Mouse (Mus musculus) CH12.LX (cell line): ENCODE measurements around the gene Scarb2. TPM values are rescaled to one million over a fixed set of nuclear protein-coding genes. Genes with fewer than 3 reads are reported as not detected.

Experiments
- DNase-seq: peaks from one replicate; pipeline ENCODE4 v3.0.0-alpha.2; 2013; ENCODE audit errors: extremely low read depth
- H3K27ac ChIP-seq: 2 replicates; pipeline ENCODE4 v1.5.1; 2012; ENCODE audit warnings: low read depth, mild to moderate bottlenecking, control low read depth, moderate library complexity; ENCODE audit not compliant: insufficient read depth
- H3K27me3 ChIP-seq: replicated peaks from 2 replicates; pipeline ENCODE3; 2012; ENCODE audit warnings: inconsistent platforms
- H3K36me3 ChIP-seq, 2 experiments: replicated peaks in 1 of 2; 2 replicates each; pipeline versions ENCODE3 to v1.6.1; 2012; ENCODE audit warnings: inconsistent platforms in 1 of 2, low read length in 1 of 2, mild to moderate bottlenecking in 1 of 2, mixed read lengths in 1 of 2, moderate library complexity in 1 of 2; ENCODE audit not compliant: control insufficient read depth in 1 of 2, insufficient read depth in 1 of 2
- H3K4me1 ChIP-seq, 2 experiments: 2 replicates each; pipeline ENCODE4 v1.6.1; 2012; ENCODE audit warnings: inconsistent platforms in 1 of 2, moderate library complexity in 1 of 2; ENCODE audit not compliant: insufficient read depth in 2 of 2, control insufficient read depth in 1 of 2
- H3K4me2 ChIP-seq: 2 replicates; pipeline ENCODE4 v1.6.1; 2012; ENCODE audit warnings: low read depth, mild to moderate bottlenecking, control low read depth; ENCODE audit not compliant: poor library complexity, insufficient read depth, severe bottlenecking
- H3K4me3 ChIP-seq, 3 experiments: fragments of 150-350 bp in 1 of 3; sonication (generic) in 1 of 3; replicated peaks in 1 of 3; 2 replicates each; pipeline versions ENCODE3 to v1.5.1; 2011 to 2012; ENCODE audit warnings: low read depth in 2 of 3, low read length in 2 of 3, mild to moderate bottlenecking in 2 of 3, moderate library complexity in 2 of 3, control low read depth in 1 of 3, improper control_type of control experiment in 1 of 3, inconsistent platforms in 1 of 3, mixed read lengths in 1 of 3; ENCODE audit not compliant: poor library complexity in 1 of 3
- H3K79me2 ChIP-seq: replicated peaks from 2 replicates; pipeline ENCODE4 v1.6.1; 2012; ENCODE audit warnings: mild to moderate bottlenecking, moderate library complexity; ENCODE audit not compliant: control insufficient read depth, poor library complexity, insufficient read depth, severe bottlenecking; ENCODE audit errors: extremely low read depth
- H3K9ac ChIP-seq: 2 replicates; pipeline ENCODE4 v1.6.1; 2012; ENCODE audit warnings: low read depth, mild to moderate bottlenecking, control low read depth, moderate library complexity; ENCODE audit not compliant: insufficient read depth
- H3K9me3 ChIP-seq: replicated peaks from 2 replicates; pipeline ENCODE3; 2012; ENCODE audit warnings: low read length, inconsistent platforms, mixed read lengths
- BHLHE40 ChIP-seq: IDR thresholded peaks from 2 replicates; pipeline ENCODE4 v1.6.1; 2011; ENCODE audit warnings: mild to moderate bottlenecking, low read depth, low read length, improper control_type of control experiment
- CHD2 ChIP-seq: IDR thresholded peaks from 2 replicates; pipeline ENCODE4 v1.6.1; 2011; ENCODE audit warnings: low read length, improper control_type of control experiment
- CTCF ChIP-seq, 2 experiments: IDR thresholded peaks in 1 of 2; conservative IDR thresholded peaks in 1 of 2; 2 replicates each; pipeline ENCODE4 v1.5.1; 2011 to 2012; ENCODE audit warnings: low read depth in 2 of 2, low read length in 2 of 2, improper control_type of control experiment in 1 of 2, inconsistent platforms in 1 of 2, mild to moderate bottlenecking in 1 of 2, moderate library complexity in 1 of 2
- E2F4 ChIP-seq: IDR thresholded peaks from 2 replicates; pipeline ENCODE4 v1.6.1; 2011; ENCODE audit warnings: low read depth, low read length, improper control_type of control experiment; ENCODE audit not compliant: insufficient replicate concordance
- ETS1 ChIP-seq: conservative IDR thresholded peaks from 2 replicates; pipeline ENCODE4 v1.6.1; 2012; ENCODE audit warnings: low read depth, mild to moderate bottlenecking, inconsistent platforms, low read length, improper control_type of control experiment, moderate library complexity
- GABPA ChIP-seq: IDR thresholded peaks from 2 replicates; pipeline ENCODE4 v1.6.1; 2012; ENCODE audit warnings: low read depth, low read length, improper control_type of control experiment, inconsistent platforms; ENCODE audit not compliant: insufficient replicate concordance
- MYC ChIP-seq: IDR thresholded peaks from 2 replicates; pipeline ENCODE4 v1.6.1; 2011; ENCODE audit warnings: low read depth, mild to moderate bottlenecking, improper control_type of control experiment, low read length
- NELFE ChIP-seq: IDR thresholded peaks from 2 replicates; pipeline ENCODE4 v1.6.1; 2011; ENCODE audit warnings: low read depth, low read length, improper control_type of control experiment
- NRF1 ChIP-seq: IDR thresholded peaks from 2 replicates; pipeline ENCODE4 v1.6.1; 2014; ENCODE audit warnings: low read depth, mild to moderate bottlenecking, inconsistent platforms, low read length, improper control_type of control experiment, moderate library complexity
- PAX5 ChIP-seq: IDR thresholded peaks from 2 replicates; pipeline ENCODE4 v1.6.1; 2012; ENCODE audit warnings: low read length, inconsistent platforms, mixed read lengths
- POLR2AphosphoS2 ChIP-seq: IDR thresholded peaks from 2 replicates; pipeline ENCODE4 v1.6.1; 2011; ENCODE audit warnings: low read depth, low read length, improper control_type of control experiment
- RAD21 ChIP-seq: IDR thresholded peaks from 2 replicates; pipeline ENCODE4 v1.6.1; 2011; ENCODE audit warnings: low read depth, mild to moderate bottlenecking, low read length, improper control_type of control experiment, moderate library complexity
- SIN3A ChIP-seq: IDR thresholded peaks from 2 replicates; pipeline ENCODE4 v1.6.1; 2012; ENCODE audit warnings: low read length, improper control_type of control experiment, inconsistent platforms
- SMC3 ChIP-seq: IDR thresholded peaks from 2 replicates; pipeline ENCODE4 v1.6.1; 2011; ENCODE audit warnings: low read depth, low read length, improper control_type of control experiment
- TCF12 ChIP-seq: IDR thresholded peaks from 2 replicates; pipeline ENCODE4 v1.6.1; 2014; ENCODE audit warnings: low read depth, mild to moderate bottlenecking, inconsistent platforms, low read length, improper control_type of control experiment
- UBTF ChIP-seq: IDR thresholded peaks from 2 replicates; pipeline ENCODE4 v1.6.1; 2012; ENCODE audit warnings: low read depth, mild to moderate bottlenecking, inconsistent platforms, low read length, improper control_type of control experiment, moderate library complexity
- USF2 ChIP-seq: conservative IDR thresholded peaks from 2 replicates; pipeline ENCODE4 v1.6.1; 2011; ENCODE audit warnings: low read depth, low read length, improper control_type of control experiment
- ZC3H11A ChIP-seq: IDR thresholded peaks from 2 replicates; pipeline ENCODE4 v1.6.1; 2012; ENCODE audit warnings: low read depth, mild to moderate bottlenecking, inconsistent platforms, low read length, improper control_type of control experiment
- ZNF384 ChIP-seq: IDR thresholded peaks from 2 replicates; pipeline ENCODE4 v1.6.1; 2012; ENCODE audit warnings: low read depth, low read length, improper control_type of control experiment, inconsistent platforms
- dilution Hi-C: fragments of 300-500 bp; cut with MboI; formaldehyde crosslinking; loops from 2 replicates; pipeline ENCODE4 v1.14.3; 2020; ENCODE audit warnings: low sequenced_read_pairs; ENCODE audit not compliant: extremely low pct_unique_long_range_greater_than_20kb, extremely low pct_ligation_motif_present
- in situ Hi-C: fragments of 300-500 bp; cut with MboI; formaldehyde crosslinking; loops from 3 replicates; pipeline ENCODE4 v1.14.3; 2019; ENCODE audit warnings: low sequenced_read_pairs, low pct_ligation_motif_present, low pct_unique_long_range_greater_than_20kb, mixed read lengths
- polyA plus RNA-seq: library from polyadenylated mRNA; unstranded; fragments of >175 nt; gene quantifications from 2 replicates; pipeline ENCODE4 v1.2.1, GENCODE M21; 2012; ENCODE audit warnings: low read depth; ENCODE audit not compliant: insufficient read length
- total RNA-seq, 2 experiments: library from RNA; depleted of rRNA; stranded (reverse); fragments of 300-350 nt in 1 of 2; fragments of >200 nt in 1 of 2; gene quantifications; 2 replicates each; pipeline ENCODE4 v1.2.3; 2012 to 2014

Scarb2 gene
- total and polyA plus RNA-seq, 3 experiments: 7.2 to 9.5 (median 9.2) TPM

DNA sequence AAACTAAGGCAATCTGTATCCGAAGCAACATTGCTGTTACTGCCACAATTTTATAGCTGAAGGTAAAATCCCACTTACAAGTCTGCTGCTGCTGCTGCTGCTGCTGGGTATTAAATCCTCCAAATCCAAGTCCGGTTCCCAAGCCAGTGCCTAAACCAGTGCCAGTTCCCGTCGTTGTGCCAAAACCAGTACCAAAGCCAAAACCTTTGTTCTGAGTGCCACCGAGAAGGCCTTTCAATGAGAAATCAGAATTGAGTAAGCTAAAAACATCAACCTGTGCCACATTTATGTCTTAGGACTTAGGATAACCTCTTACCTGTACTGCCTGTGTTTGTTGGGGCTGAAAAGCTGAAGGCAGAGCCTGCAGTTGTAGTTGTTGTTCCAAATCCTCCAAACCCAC, 75.9 kb downstream of the Scarb2 start:
- Histone ChIP-seq H3K4me2 (no peak overlapping the region), H3K9me3 (peaks cover 9% of the 10 kb centered on the region), H3K27me3 (no peaks in the 10 kb centered on the region), H3K4me1 (peaks cover 0 to 15% of the 10 kb centered on the region in 2 experiments; a peak in 1 of 4 replicates), H3K27ac (no peak overlapping the region), H3K79me2 (peaks cover 45% of the 10 kb centered on the region), H3K36me3 (peaks cover 25 to 49% of the 10 kb centered on the region in 2 experiments), H3K9ac (no peak overlapping the region), H3K4me3 (no peak overlapping the region)
- dilution Hi-C loops: no loop called here
- no peak for DNase-seq
- TF ChIP-seq NRF1 (no peak), SMC3 (no peak), ZNF384 (no peak)
- in situ Hi-C loops: no loop called here

DNA sequence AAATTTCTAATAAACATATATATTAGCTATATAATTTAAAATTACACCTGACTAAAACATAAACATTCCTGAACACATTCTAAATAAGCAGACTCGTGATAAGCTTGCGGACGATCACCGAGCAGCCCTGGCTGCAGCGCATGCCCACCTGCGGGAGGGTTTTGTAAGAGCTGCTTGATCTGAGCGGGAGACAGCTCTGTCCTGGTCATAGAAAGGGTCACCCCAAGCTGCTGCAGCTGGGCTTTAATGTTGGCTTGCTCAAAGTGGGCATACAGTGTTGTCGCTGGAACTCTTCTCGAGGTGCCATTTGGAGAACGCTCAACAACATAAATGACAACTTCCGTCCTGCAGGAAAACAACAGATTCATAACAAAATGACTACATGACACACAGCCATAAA, 82.5 kb downstream of the Scarb2 start:
- no peaks in the 10 kb centered on the region for H3K4me1 ChIP-seq
- no peak overlapping the region for H3K4me2 ChIP-seq
- no peak overlapping the region for H3K27ac ChIP-seq
- no peaks in the 10 kb centered on the region for H3K27me3 ChIP-seq
- no peak overlapping the region for H3K4me3 ChIP-seq
- peaks cover 61 to 87% of the 10 kb centered on the region in 2 experiments for H3K36me3 ChIP-seq
- H3K79me2 ChIP-seq: peaks cover 6% of the 10 kb centered on the region
- H3K9me3 ChIP-seq: peaks cover 9% of the 10 kb centered on the region
- no peak overlapping the region for H3K9ac ChIP-seq
- DNase-seq: no peak
- TF ChIP-seq USF2 (no peak), RAD21 (no peak)
- in situ Hi-C loops: no loop called here
- dilution Hi-C loops: no loop called here

DNA sequence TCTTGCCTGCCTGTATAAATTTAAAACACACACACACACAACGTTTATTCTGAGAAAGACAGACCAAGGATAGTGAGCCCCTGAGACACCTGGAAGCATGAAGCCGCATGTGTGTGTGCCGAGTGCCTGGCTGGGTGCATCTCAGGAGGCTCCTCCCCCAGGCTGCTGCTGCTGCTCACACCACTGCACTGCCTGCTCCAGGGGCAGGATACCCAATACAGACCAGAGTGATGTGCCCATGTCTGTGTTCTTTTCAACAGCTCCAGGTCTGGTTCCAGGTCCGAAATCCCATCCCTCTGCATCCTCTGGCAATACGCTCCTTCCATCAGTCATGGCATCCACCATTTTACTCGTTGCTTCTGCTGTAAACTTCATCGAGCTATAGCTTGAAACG, 92.7 kb downstream of the Scarb2 start:
- TF ChIP-seq UBTF: no peak
- TF ChIP-seq E2F4: no peak
- no peak for TF ChIP-seq PAX5
- TF ChIP-seq GABPA: no peak
- TF ChIP-seq ETS1: no peak
- no peak for TF ChIP-seq MYC
- no peak for TF ChIP-seq CTCF (conservative IDR thresholded peaks at IDR 0.05 in 1 of 2, IDR thresholded peaks at IDR 0.05 in 1 of 2; ENCODE audit: low read depth in 2 of 2, low read length in 2 of 2)
- TF ChIP-seq CHD2: no peak
- no peak for TF ChIP-seq BHLHE40
- no peak for TF ChIP-seq ZC3H11A
- no peak for TF ChIP-seq ZNF384
- TF ChIP-seq TCF12: no peak
- no peak for TF ChIP-seq POLR2AphosphoS2
- no peak for TF ChIP-seq NELFE
- no peak for TF ChIP-seq SIN3A
- Histone ChIP-seq H3K79me2 (no peaks in the 10 kb centered on the region), H3K4me1 (no peaks in the 10 kb centered on the region), H3K36me3 (peaks cover 33 to 61% of the 10 kb centered on the region in 2 experiments), H3K4me3 (no peak overlapping the region), H3K27ac (no peak overlapping the region), H3K4me2 (no peak overlapping the region), H3K9ac (no peak overlapping the region), H3K9me3 (no peaks in the 10 kb centered on the region), H3K27me3 (no peaks in the 10 kb centered on the region)
- in situ Hi-C loops (no loop called here), dilution Hi-C loops (no loop called here)
- DNase-seq: no peak
